Mouse (Mus musculus): ENCODE data around the gene Ocel1.
"Not testable (repeated sequence)": the region's sequence is repeated elsewhere in the genome, so short reads cannot be mapped to it uniquely, and the experiment has no call there.

The Ocel1 gene

GRCm38 (mm10) chr8:71371236-71371848 lies at the start of gene Ocel1:
Gene Ocel1 (plus strand): TSS chr8:71371298.
- DNase-seq (ENCODE audit: low read depth), result peak; percentile 99

GRCm38 (mm10) chr8:71322939-71323338 lies 48.2 kb upstream of the Ocel1 start:
- DNase-seq (ENCODE audit: low read depth), result no peak

- DNase-seq (ENCODE audit: low read depth), result peak; percentile 69
Observed at GRCm38 (mm10) chr8:71324848-71325247, 46.2 kb upstream of the Ocel1 start.

GRCm38 (mm10) chr8:71337834-71338233 lies 33.3 kb upstream of the Ocel1 start:
- DNase-seq (ENCODE audit: low read depth), result not testable (repeated sequence)

GRCm38 (mm10) chr8:71340625-71341024 lies 30.5 kb upstream of the Ocel1 start:
- DNase-seq (ENCODE audit: low read depth), result peak; percentile 69

GRCm38 (mm10) chr8:71346581-71346980 lies 24.5 kb upstream of the Ocel1 start:
- DNase-seq (ENCODE audit: low read depth), result no peak

GRCm38 (mm10) chr8:71351117-71351516 lies 20.0 kb upstream of the Ocel1 start:
- DNase-seq (ENCODE audit: low read depth), result no peak

- DNase-seq (ENCODE audit: low read depth), result no peak
Observed at GRCm38 (mm10) chr8:71351520-71351919, 19.6 kb upstream of the Ocel1 start.

GRCm38 (mm10) chr8:71358026-71358425 lies 13.1 kb upstream of the Ocel1 start:
- DNase-seq (ENCODE audit: low read depth), result no peak

GRCm38 (mm10) chr8:71366771-71367528 lies 4.1 kb upstream of the Ocel1 start, which contains the start of gene Use1:
Gene Use1 (plus strand): TSS chr8:71366848.
- DNase-seq (ENCODE audit: low read depth), result peak; percentile 99

- DNase-seq (ENCODE audit: low read depth), result no peak
Observed at GRCm38 (mm10) chr8:71367529-71368176, 3.4 kb upstream of the Ocel1 start.

GRCm38 (mm10) chr8:71368366-71368765 lies 2.7 kb upstream of the Ocel1 start:
- peak; percentile 71 for DNase-seq (ENCODE audit: low read depth)

- no peak for DNase-seq (ENCODE audit: low read depth)
Observed at GRCm38 (mm10) chr8:71369040-71369718, 1.9 kb upstream of the Ocel1 start.

- peak; percentile 83 for DNase-seq (ENCODE audit: low read depth)
Observed at GRCm38 (mm10) chr8:71370711-71371235, 325 bp upstream of the Ocel1 start.

- no peak for DNase-seq (ENCODE audit: low read depth)
Observed at GRCm38 (mm10) chr8:71372427-71372826, 1.3 kb downstream of the Ocel1 start.

GRCm38 (mm10) chr8:71373000-71373399 lies 1.9 kb downstream of the Ocel1 start:
- DNase-seq (ENCODE audit: low read depth), result no peak

- no peak for DNase-seq (ENCODE audit: low read depth)
Observed at GRCm38 (mm10) chr8:71374616-71375206, 3.6 kb downstream of the Ocel1 start.

- no peak for DNase-seq (ENCODE audit: low read depth)
Observed at GRCm38 (mm10) chr8:71375581-71376422, 4.7 kb downstream of the Ocel1 start.

GRCm38 (mm10) chr8:71376423-71377030 lies 5.4 kb downstream of the Ocel1 start:
- DNase-seq (ENCODE audit: low read depth), result no peak

GRCm38 (mm10) chr8:71379008-71379407 lies 7.9 kb downstream of the Ocel1 start:
- DNase-seq (ENCODE audit: low read depth), result no peak

Measured in 416B (cell line).